Mouse (Mus musculus): ENCODE measurements around the gene Gm3415.

GRCm38 (mm10) chr5:146606221-146606620, 50.3 kb downstream of the Gm3415 start:
- TF ChIP-seq CTCF (IDR thresholded peaks at IDR 0.05; ENCODE audit: borderline replicate concordance, insufficient read depth, low read length) = no peak
- TF ChIP-seq POLR2A (IDR thresholded peaks at IDR 0.05; ENCODE audit: low read depth, low read length) = no peak
